Mouse (Mus musculus): ENCODE results near the gene Rab33b. TPM values are rescaled to one million over a fixed set of nuclear protein-coding genes. Genes with fewer than 3 reads are reported as not detected.

Gene Rab33b
- polyA plus RNA-seq, 2 experiments from 2014 or later = 20.1 to 20.8 TPM

GRCm38 (mm10) chr3:51517467-51517866 is 33.7 kb downstream of the Rab33b start:
- no peak for ATAC-seq

- ATAC-seq = no peak
Observed at GRCm38 (mm10) chr3:51517878-51518762, 34.4 kb downstream of the Rab33b start.

DNA sequence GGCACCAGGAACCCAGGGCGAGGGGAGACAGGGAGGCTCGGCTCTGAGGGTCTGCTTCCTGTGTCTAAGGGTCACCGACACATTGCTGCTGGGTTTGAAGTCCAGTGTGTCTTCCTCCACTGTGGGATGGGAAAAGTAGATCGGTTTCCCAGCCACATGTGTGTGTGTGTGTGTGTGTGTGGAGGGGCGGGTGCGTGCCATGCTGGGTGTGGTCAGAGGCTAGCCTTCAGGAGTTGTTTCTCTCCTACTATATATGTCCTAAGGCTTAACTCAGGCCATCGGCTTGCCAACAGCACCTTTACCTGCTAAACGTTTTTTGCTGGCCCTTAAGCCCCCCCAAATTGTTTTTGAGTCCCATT is 35.0 kb downstream of the Rab33b start:
- ATAC-seq = no peak

DNA sequence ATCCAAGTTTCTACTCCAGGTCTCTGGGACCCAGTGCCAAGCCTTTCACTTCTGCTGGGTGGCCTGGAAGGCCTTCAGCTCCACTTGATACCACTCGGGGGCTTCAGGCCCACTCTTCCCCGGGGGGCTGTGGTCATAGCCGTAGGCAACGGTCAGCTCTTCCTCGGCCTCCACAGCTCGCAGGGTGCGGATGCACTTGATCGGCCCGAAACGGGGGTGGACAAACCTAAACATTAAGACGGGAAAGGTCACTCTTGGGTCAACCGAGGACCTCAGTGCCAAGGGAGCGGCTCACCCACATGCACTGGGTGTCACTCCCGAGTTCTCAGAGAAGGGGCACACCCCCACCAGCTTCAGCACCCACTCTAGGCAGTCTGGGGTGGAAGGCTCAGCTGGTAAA is 37.5 kb downstream of the Rab33b start:
- ATAC-seq = no peak

GRCm38 (mm10) chr3:51525186-51525785 is 41.6 kb downstream of the Rab33b start:
- ATAC-seq = no peak

DNA sequence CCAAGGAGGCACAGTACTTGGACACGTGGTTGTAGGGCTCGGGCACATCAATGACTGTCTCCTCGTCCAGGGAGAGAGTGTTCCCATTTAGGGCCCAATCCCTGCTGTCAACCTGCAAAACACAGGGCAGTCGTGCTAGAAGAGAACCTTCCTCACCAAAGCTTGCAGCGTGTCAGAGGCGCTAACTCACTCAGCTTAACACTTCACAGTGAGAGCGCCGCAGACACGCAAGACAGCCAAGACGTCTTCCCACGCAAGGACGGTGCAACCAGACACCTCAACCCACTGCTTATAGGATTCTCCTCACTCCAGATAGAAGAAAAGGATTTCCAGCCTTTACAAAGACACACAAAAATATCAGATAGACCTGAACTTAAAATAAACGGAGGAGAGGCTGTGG is 43.2 kb downstream of the Rab33b start:
- ATAC-seq = no peak

- no peak for ATAC-seq
Observed at GRCm38 (mm10) chr3:51531473-51532281, 48.0 kb downstream of the Rab33b start.

DNA sequence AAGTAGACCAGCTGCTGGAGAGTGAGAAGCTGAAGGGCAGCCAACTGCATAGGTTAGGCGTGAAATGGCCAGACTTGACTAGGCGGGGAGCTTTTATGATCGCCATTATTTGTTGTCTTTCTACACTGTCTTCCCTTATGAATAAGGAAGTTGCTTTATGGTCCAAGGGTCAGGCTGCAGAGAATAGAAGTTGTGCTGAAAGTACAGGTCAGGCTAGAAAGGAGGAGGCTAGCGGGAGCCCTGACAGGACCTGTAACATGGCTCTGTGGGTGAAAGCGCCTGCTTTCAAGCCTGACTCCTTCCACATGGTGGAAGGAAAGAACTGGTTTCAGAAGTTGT is 48.5 kb downstream of the Rab33b start:
- ATAC-seq = no peak

- ATAC-seq = no peak
Observed at GRCm38 (mm10) chr3:51533573-51533972, 49.9 kb downstream of the Rab33b start.

DNA sequence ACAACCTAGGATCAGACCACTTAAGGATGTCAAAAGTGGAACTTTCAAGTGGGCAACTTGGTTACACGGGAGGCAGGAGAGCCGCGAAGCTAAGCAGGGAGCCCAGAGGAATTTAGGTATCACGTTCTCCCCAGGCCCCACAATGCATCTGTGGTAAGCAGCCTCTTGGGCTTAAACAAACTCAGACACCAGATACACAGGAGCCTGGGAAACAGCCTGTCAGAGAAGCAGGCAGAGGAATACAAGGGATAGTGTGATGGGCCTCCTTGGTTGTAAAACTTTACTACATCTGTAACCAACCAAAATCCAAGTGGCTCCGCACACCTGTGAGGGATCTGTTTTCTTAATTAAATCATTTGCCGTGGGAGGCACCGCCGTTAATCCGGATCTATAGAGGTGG is 50.3 kb downstream of the Rab33b start:
- ATAC-seq = no peak

- ATAC-seq = peak; percentile 74
Observed at GRCm38 (mm10) chr3:51539567-51540408, 56.1 kb downstream of the Rab33b start.

GRCm38 (mm10) chr3:51540659-51541058 is 56.9 kb downstream of the Rab33b start:
- no peak for ATAC-seq

- ATAC-seq = no peak
Observed at GRCm38 (mm10) chr3:51544442-51545128, 60.9 kb downstream of the Rab33b start.

Other genes starting within 250 kb of the Rab33b start
- 10 to 100 TPM; 41.0 to 54.1 TPM for gene Elf2, start 143.3 kb upstream of the Rab33b start, polyA plus RNA-seq (2017; shearing (Covaris generic))
- 1 to 10 TPM; 1.5 to 6.0 TPM for gene Mgarp, start 87.2 kb upstream of the Rab33b start, polyA plus RNA-seq (2017; shearing (Covaris generic))
- gene Ndufc1, start 74.9 kb upstream of the Rab33b start, polyA plus RNA-seq (2017; shearing (Covaris generic)) = 100 to 1,000 TPM; 213 to 287 TPM
- 10 to 100 TPM; 19.8 to 36.4 TPM for gene Naa15, start 68.8 kb upstream of the Rab33b start, polyA plus RNA-seq (2017; shearing (Covaris generic))
- 10 to 100 TPM in 1 of 2 experiments, 1 to 10 TPM in 1; 6.3 to 10.5 TPM for gene Setd7, start 77.0 kb downstream of the Rab33b start, polyA plus RNA-seq (2017; shearing (Covaris generic))
- gene Mgst2, start 176.4 kb downstream of the Rab33b start, polyA plus RNA-seq (2017; shearing (Covaris generic)) = 100 to 1,000 TPM in 1 of 2 experiments, 10 to 100 TPM in 1; 82.2 to 161 TPM

Measured in activated CD4-positive, CD25-positive, alpha-beta regulatory T cell, adult 4 months (primary cell).